In the genomic region with DNA sequence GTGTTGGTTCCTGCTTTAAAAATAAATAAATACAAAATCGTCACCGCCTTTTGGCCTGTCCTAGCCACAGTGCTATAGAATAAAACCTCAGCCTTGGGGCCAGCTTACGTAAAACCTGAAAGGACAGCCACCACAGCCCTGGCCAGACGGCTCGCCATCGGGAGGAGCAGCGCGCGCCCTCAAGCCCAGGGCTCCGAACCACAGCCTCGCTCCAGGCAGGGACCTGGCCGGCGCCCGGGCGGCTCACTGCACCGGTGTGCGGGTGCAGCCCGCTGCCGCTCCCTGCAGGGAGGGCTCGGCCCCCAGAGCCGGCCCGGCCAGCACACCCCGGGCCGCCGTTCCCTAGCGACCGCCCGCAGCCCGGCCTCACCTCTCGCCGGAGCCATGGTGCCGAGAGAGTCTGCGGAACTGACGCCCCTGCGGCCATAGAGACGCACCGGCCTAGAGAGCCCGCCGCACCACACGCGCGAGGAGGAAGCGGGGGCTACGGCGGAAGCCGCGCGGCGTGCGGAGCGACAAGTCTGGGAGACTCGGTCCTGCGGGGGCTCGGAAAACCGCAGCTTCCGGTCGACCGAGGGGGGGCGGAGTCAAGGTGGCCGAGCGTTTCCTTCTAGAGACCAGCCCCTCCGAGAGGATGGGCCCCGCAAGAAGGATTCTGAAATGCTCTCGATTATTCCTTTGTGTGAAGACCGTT, we compare ENCODE assay signal across 8 mouse cellular contexts. TPM values are rescaled to one million over a fixed set of nuclear protein-coding genes. Genes with fewer than 3 reads are reported as not detected.
DNase-seq lines count a peak whose midpoint lies in the region; ATAC-seq and TF ChIP-seq lines count a peak whose summit lies in the region.

A gene (minus strand): TSS at position 565 of the 694 bp plus-strand sequence.

- H3K9me3 ChIP-seq in embryonic facial prominence, embryonic 15.5 days (replicated peaks), result no peaks in the 10 kb centered on the region
- no peaks in the 10 kb centered on the region for H3K9me3 ChIP-seq in kidney, embryonic 14.5 days (ENCODE audit: control insufficient read depth, low read length)
- no peaks in the 10 kb centered on the region for H3K9me3 ChIP-seq in limb, embryonic 15.5 days

- H3K27ac ChIP-seq in bone marrow, adult 2 months (ENCODE audit: control insufficient read depth, insufficient read depth, low read depth, low read length, poor library complexity), result peak within 1 kb of the TSS; percentile 76
- peak within 1 kb of the TSS; percentile 96 for H3K27ac ChIP-seq in embryonic facial prominence, embryonic 15.5 days (replicated peaks)
- H3K27ac ChIP-seq in kidney, embryonic 14.5 days (ENCODE audit: low read depth, low read length), result peak within 1 kb of the TSS; percentile 97
- peak within 1 kb of the TSS; percentile 94 for H3K27ac ChIP-seq in limb, embryonic 15.5 days

- ATAC-seq in embryonic facial prominence, embryonic 15.5 days (ENCODE audit: insufficient number of reproducible peaks, low FRiP score, low TSS enrichment, low read depth), result peak; percentile 97
- ATAC-seq in kidney, embryonic 14.5 days (ENCODE audit: low FRiP score, low TSS enrichment), result peak; percentile 96
- ATAC-seq in limb, embryonic 15.5 days (ENCODE audit: insufficient number of reproducible peaks, low FRiP score, low TSS enrichment, low read depth), result peak; percentile 92

- peak; percentile 92 for DNase-seq in 416B (ENCODE audit: low read depth)
- DNase-seq in heart, adult 8-10 months (ENCODE audit: low spot score), result peak; percentile 91
- DNase-seq in monocyte, adult 2 months (ENCODE audit: low read depth in 1 of 2, low spot score in 2 of 2), result peak; percentile 71 to 80
- peak; percentile 93 to 94 for DNase-seq in spleen, postnatal 36 days (ENCODE audit: low spot score in 2 of 2)

- peak within 1 kb of the TSS; percentile 73 for H3K4me3 ChIP-seq in bone marrow, adult 2 months (replicated peaks; ENCODE audit: control insufficient read depth, low read depth, low read length)
- peak within 1 kb of the TSS; percentile 90 for H3K4me3 ChIP-seq in embryonic facial prominence, embryonic 15.5 days (replicated peaks)
- H3K4me3 ChIP-seq in kidney, embryonic 14.5 days (ENCODE audit: low read length), result peak within 1 kb of the TSS; percentile 90
- H3K4me3 ChIP-seq in limb, embryonic 15.5 days, result peak within 1 kb of the TSS; percentile 91

- H3K36me3 ChIP-seq in embryonic facial prominence, embryonic 15.5 days, result peaks cover 7% of the 10 kb centered on the region; the same call in 1 of the 2 replicates
- H3K36me3 ChIP-seq in kidney, embryonic 14.5 days (ENCODE audit: control insufficient read depth, insufficient read depth, low read length), result peaks cover 4% of the 10 kb centered on the region; the same call in 1 of the 2 replicates
- 0 out of 2 replicates have a peak, but pooled peaks cover 3% of the 10 kb centered on the region for H3K36me3 ChIP-seq in limb, embryonic 15.5 days

- H3K27me3 ChIP-seq in embryonic facial prominence, embryonic 15.5 days, result no peaks in the 10 kb centered on the region
- no peaks in the 10 kb centered on the region for H3K27me3 ChIP-seq in kidney, embryonic 14.5 days (ENCODE audit: control insufficient read depth, insufficient read depth, low read length)
- H3K27me3 ChIP-seq in limb, embryonic 15.5 days, result no peaks in the 10 kb centered on the region

- WGBS in bone marrow, adult 2 months, result 1% methylated on average over 65 of the region's 65 CpGs
- under 1% methylated on average over 65 of the region's 65 CpGs for WGBS in embryonic facial prominence, embryonic 15.5 days
- WGBS in kidney, embryonic 14.5 days, result under 1% methylated on average over 65 of the region's 65 CpGs
- under 1% methylated on average over 64 of the region's 65 CpGs for WGBS in limb, embryonic 15.5 days

- no peak for TF ChIP-seq CTCF in bone marrow, adult 2 months (IDR thresholded peaks at IDR 0.05; ENCODE audit: control insufficient read depth, insufficient read depth, low read length)

- peak within 1 kb of the TSS; percentile 49 for H3K4me2 ChIP-seq in embryonic facial prominence, embryonic 15.5 days (replicated peaks)
- peak within 1 kb of the TSS; percentile 51 for H3K4me2 ChIP-seq in kidney, embryonic 14.5 days (replicated peaks; ENCODE audit: low read depth, low read length)
- H3K4me2 ChIP-seq in limb, embryonic 15.5 days, result peak within 1 kb of the TSS; percentile 53

- peak; percentile 76; the same call in 1 of the 2 replicates for TF ChIP-seq POLR2A in bone marrow, adult 2 months (IDR thresholded peaks at IDR 0.05; ENCODE audit: borderline replicate concordance, control insufficient read depth, low read depth, low read length)

- peak within 1 kb of the TSS; percentile 84 for H3K9ac ChIP-seq in embryonic facial prominence, embryonic 15.5 days
- H3K9ac ChIP-seq in kidney, embryonic 14.5 days (ENCODE audit: low read depth, low read length), result peak within 1 kb of the TSS; percentile 95
- H3K9ac ChIP-seq in limb, embryonic 15.5 days, result peak within 1 kb of the TSS; percentile 82

- H3K4me1 ChIP-seq in bone marrow, adult 2 months (ENCODE audit: control insufficient read depth, insufficient read depth, low read length), result no peaks in the 10 kb centered on the region
- H3K4me1 ChIP-seq in embryonic facial prominence, embryonic 15.5 days, result no peaks in the 10 kb centered on the region
- peaks cover 13% of the 10 kb centered on the region; the same call in 1 of the 2 replicates for H3K4me1 ChIP-seq in kidney, embryonic 14.5 days (ENCODE audit: control insufficient read depth, insufficient read depth, low read length)
- no peaks in the 10 kb centered on the region; the same call in 1 of the 2 replicates for H3K4me1 ChIP-seq in limb, embryonic 15.5 days

RNA-seq across cellular contexts. Expression of the gene that starts here (rescaled TPM):
- 4.8 and 6.7 TPM in 2 replicates for polyA plus RNA-seq in bone marrow, adult 2 months (2011; ENCODE audit: insufficient read depth, insufficient read length, low replicate concordance, missing spikeins)
- 47.7 TPM in 2 replicates for polyA plus RNA-seq in embryonic facial prominence, embryonic 15.5 days (2015; fragmentation: Nextera tagmentation; extraction: Ambion mirVana)
- total RNA-seq in heart, adult 8-10 months (2022), result 10 to 100 TPM; 12.8 to 15.3 (median 13.9) TPM
- 60.4 and 69.2 TPM in 2 replicates for polyA plus RNA-seq in kidney, embryonic 14.5 days (2014; fragmentation: Nextera tagmentation; extraction: Ambion mirVana)
- polyA plus RNA-seq in limb, embryonic 15.5 days (2015; fragmentation: Nextera tagmentation; extraction: Ambion mirVana), result 46.0 and 48.4 TPM in 2 replicates

Comparison
In these comparisons a context has a peak if more than half of its experiments do, and no peak if none do; other contexts are left out.
1. Peak in every context shown above with its lines: DNase-seq, ATAC-seq, H3K4me3 ChIP-seq and H3K27ac ChIP-seq.